Comparison of ENCODE assay signal across 9 mouse cellular contexts in the genomic region with DNA sequence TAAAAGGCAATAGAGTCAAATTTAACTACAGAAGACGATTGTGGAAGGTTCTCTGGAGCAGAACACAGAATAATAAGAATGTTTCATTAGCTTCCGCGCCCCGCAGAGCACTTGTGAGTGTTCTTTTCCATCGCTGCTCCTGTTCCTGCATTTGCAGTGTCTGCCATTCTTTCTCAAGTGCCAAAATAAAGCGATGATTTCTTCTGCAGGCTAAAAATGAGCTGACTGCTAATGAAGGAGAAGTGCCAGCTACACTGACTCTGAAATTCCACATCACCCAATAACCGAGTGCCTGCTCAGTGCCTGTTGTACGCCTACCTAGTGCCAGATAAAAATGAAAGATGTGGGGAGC.
DNase-seq lines count a peak whose midpoint lies in the region; ATAC-seq and TF ChIP-seq lines count a peak whose summit lies in the region.
"Had no signal": no experiment of that assay in that cellular context is flagged by ENCODE, and none has a peak within 500 bp of the region (broad histone marks: within the 10 kb centered on the region; RNA-seq: fewer than 3 reads in every experiment).

No protein-coding gene starts in this region.

- no peak for TF ChIP-seq CTCF in olfactory bulb, adult 2 months (IDR thresholded peaks at IDR 0.05; ENCODE audit: insufficient read depth, low read depth, low read length)

- peak; percentile 26 to 64 for DNase-seq in frontal cortex, adult 2 months (ENCODE audit: extremely low spot score in 1 of 2, low spot score in 1 of 2)
- no peak for DNase-seq in frontal cortex, postnatal 25 days (ENCODE audit: low spot score in 2 of 2)
- no peak for DNase-seq in neural tube, embryonic 10.5 days (ENCODE audit: extremely low spot score, low spot score)
- DNase-seq in layer of hippocampus, adult 8-10 months (ENCODE audit: low spot score in 2 of 2): peak; percentile 16 to 23
- DNase-seq in gastrocnemius, postnatal 14 days: no peak
- no peak for DNase-seq in ovary, postnatal 36 days (ENCODE audit: low spot score)

- no peak for ATAC-seq in neural tube, embryonic 12.5 days (ENCODE audit: low FRiP score, low read depth)

- 35% methylated on average over 8 of the region's 8 CpGs for WGBS in neural tube, embryonic 12.5 days
- 11% methylated on average over 8 of the region's 8 CpGs for WGBS in olfactory bulb, adult 2 months

- H3K4me3 ChIP-seq in neural tube, embryonic 12.5 days: no peak overlapping the region
- H3K4me3 ChIP-seq in olfactory bulb, adult 2 months (ENCODE audit: insufficient read depth, low read depth, low read length): no peak overlapping the region
- H3K4me3 ChIP-seq: lung, embryonic 15.5 days had no signal

- H3K9me3 ChIP-seq in neural tube, embryonic 12.5 days: no peaks in the 10 kb centered on the region
- H3K9me3 ChIP-seq: lung, embryonic 15.5 days had no signal

- intact Hi-C loops in gastrocnemius, postnatal 14 days (cut with DNase I; ENCODE audit: low total_unique reads): no loop called here

- H3K27me3 ChIP-seq in neural tube, embryonic 12.5 days (replicated peaks): no peaks in the 10 kb centered on the region
- H3K27me3 ChIP-seq: lung, embryonic 15.5 days had no signal

- peaks cover 6% of the 10 kb centered on the region; the same call in 1 of the 2 replicates for H3K4me1 ChIP-seq in neural tube, embryonic 12.5 days
- H3K4me1 ChIP-seq in olfactory bulb, adult 2 months (ENCODE audit: control insufficient read depth, insufficient read depth, low read length): peaks cover 10% of the 10 kb centered on the region

- no peak overlapping the region for H3K9ac ChIP-seq in neural tube, embryonic 12.5 days
- H3K9ac ChIP-seq: lung, embryonic 15.5 days had no signal

- TF ChIP-seq POLR2A in olfactory bulb, adult 2 months (IDR thresholded peaks at IDR 0.05; ENCODE audit: insufficient read depth, low read depth, low read length): no peak

- H3K27ac ChIP-seq in neural tube, embryonic 12.5 days: no peak overlapping the region
- peak overlapping the region; percentile 87 for H3K27ac ChIP-seq in olfactory bulb, adult 2 months (ENCODE audit: insufficient read depth, low read depth, low read length)
- H3K27ac ChIP-seq: lung, embryonic 15.5 days had no signal

- H3K36me3 ChIP-seq in neural tube, embryonic 12.5 days: no peaks in the 10 kb centered on the region
- H3K36me3 ChIP-seq: lung, embryonic 15.5 days had no signal

- H3K4me2 ChIP-seq in neural tube, embryonic 12.5 days (replicated peaks): peak overlapping the region; percentile 22
- H3K4me2 ChIP-seq: lung, embryonic 15.5 days had no signal

Comparison
In these comparisons a context has a peak if more than half of its experiments do, and no peak if none do; other contexts are left out.
1. DNase-seq: peak in frontal cortex, adult 2 months (2 of 2) and layer of hippocampus, adult 8-10 months (2 of 2); none in frontal cortex, postnatal 25 days (0 of 2), neural tube, embryonic 10.5 days (single experiment), gastrocnemius, postnatal 14 days (single experiment) and ovary, postnatal 36 days (single experiment).